17 mouse cellular contexts compared by ENCODE assay signal in the genomic region with DNA sequence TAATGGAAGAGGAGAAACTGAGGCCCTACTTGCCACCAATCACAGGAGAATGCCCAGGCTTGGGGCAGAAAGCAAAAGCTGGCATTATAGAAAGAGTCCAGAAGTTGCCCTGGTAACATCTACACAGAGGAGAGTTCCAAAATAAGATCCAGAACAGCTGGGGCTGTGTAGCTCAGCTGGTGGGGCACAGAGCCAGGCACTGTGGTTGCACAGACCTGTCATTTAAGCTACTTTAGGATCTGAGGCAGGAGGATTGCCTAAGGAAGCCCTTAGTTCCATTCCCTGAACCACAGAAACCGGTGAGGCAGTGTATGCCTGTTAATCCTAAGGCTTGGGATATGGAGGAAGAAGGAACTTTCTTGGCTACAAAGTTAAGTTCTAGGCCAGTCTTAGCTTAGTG.
A peak's percentile ranks its signal among the peaks of the same experiment; 100 is the strongest.
DNase-seq lines count a peak whose midpoint lies in the region; ATAC-seq and TF ChIP-seq lines count a peak whose summit lies in the region.
"Had no signal": no experiment of that assay in that cellular context is flagged by ENCODE, and none has a peak within 500 bp of the region (broad histone marks: within the 10 kb centered on the region; RNA-seq: fewer than 3 reads in every experiment).

No protein-coding gene starts in this region.

- no peak for TF ChIP-seq CTCF in heart, postnatal 0 days (IDR thresholded peaks at IDR 0.05; ENCODE audit: low read depth)

- no peaks in the 10 kb centered on the region for H3K27me3 ChIP-seq in embryonic facial prominence, embryonic 14.5 days (replicated peaks; ENCODE audit: control insufficient read depth, insufficient read depth, low read length)
- H3K27me3 ChIP-seq in embryonic facial prominence, embryonic 10.5 days (replicated peaks; ENCODE audit: low read depth, poor library complexity, severe bottlenecking): no peaks in the 10 kb centered on the region
- no peaks in the 10 kb centered on the region for H3K27me3 ChIP-seq in heart, postnatal 0 days (ENCODE audit: control insufficient read depth, insufficient read depth, low read length)
- H3K27me3 ChIP-seq: embryonic facial prominence, embryonic 13.5 days; forebrain, embryonic 13.5 days; heart, embryonic 12.5 days; hindbrain, embryonic 15.5 days had no signal

- no peak for TF ChIP-seq EP300 in heart, postnatal 0 days (IDR thresholded peaks at IDR 0.05; ENCODE audit: low read depth)

- intact Hi-C loops in heart, postnatal 14 days (cut with DNase I): no loop called here

- H3K4me2 ChIP-seq in embryonic facial prominence, embryonic 14.5 days (ENCODE audit: low read depth, low read length): no peak overlapping the region
- H3K4me2 ChIP-seq in heart, postnatal 0 days (ENCODE audit: low read depth, low read length): no peak overlapping the region
- H3K4me2 ChIP-seq: embryonic facial prominence, embryonic 13.5 days; forebrain, embryonic 13.5 days; heart, embryonic 12.5 days; hindbrain, embryonic 15.5 days had no signal

- no peak overlapping the region for H3K4me3 ChIP-seq in embryonic facial prominence, embryonic 14.5 days (ENCODE audit: low read depth, low read length)
- no peak overlapping the region for H3K4me3 ChIP-seq in embryonic facial prominence, embryonic 10.5 days
- no peak overlapping the region for H3K4me3 ChIP-seq in heart, postnatal 0 days (ENCODE audit: low read depth, low read length)
- H3K4me3 ChIP-seq: embryonic facial prominence, embryonic 13.5 days; forebrain, embryonic 13.5 days; heart, embryonic 12.5 days; hindbrain, embryonic 15.5 days had no signal

- H3K4me1 ChIP-seq in embryonic facial prominence, embryonic 14.5 days (ENCODE audit: control insufficient read depth, insufficient read depth, low read length): peaks cover 6% of the 10 kb centered on the region
- H3K4me1 ChIP-seq in embryonic facial prominence, embryonic 10.5 days: peaks cover 34% of the 10 kb centered on the region
- H3K4me1 ChIP-seq in heart, postnatal 0 days (ENCODE audit: control insufficient read depth, insufficient read depth): peaks cover 67% of the 10 kb centered on the region

- 66% methylated on average over 1 of the region's 1 CpGs for WGBS in embryonic facial prominence, embryonic 14.5 days
- 94% methylated on average over 1 of the region's 1 CpGs for WGBS in embryonic facial prominence, embryonic 10.5 days
- 84% methylated on average over 1 of the region's 1 CpGs for WGBS in heart, postnatal 0 days

- no peak overlapping the region for H3K9ac ChIP-seq in embryonic facial prominence, embryonic 14.5 days (ENCODE audit: low read depth, low read length)
- H3K9ac ChIP-seq in heart, postnatal 0 days (replicated peaks; ENCODE audit: low read depth, low read length): no peak overlapping the region
- H3K9ac ChIP-seq: embryonic facial prominence, embryonic 13.5 days; forebrain, embryonic 13.5 days; forebrain, postnatal 0 days; heart, embryonic 12.5 days; hindbrain, embryonic 15.5 days had no signal

- H3K27ac ChIP-seq in embryonic facial prominence, embryonic 14.5 days (replicated peaks; ENCODE audit: low read depth, low read length): no peak overlapping the region
- H3K27ac ChIP-seq in embryonic facial prominence, embryonic 10.5 days (replicated peaks): no peak overlapping the region
- peak overlapping the region; percentile 8; the same call in 1 of the 2 replicates for H3K27ac ChIP-seq in heart, postnatal 0 days (ENCODE audit: low read depth)
- H3K27ac ChIP-seq: embryonic facial prominence, embryonic 13.5 days; forebrain, embryonic 13.5 days; hindbrain, embryonic 15.5 days had no signal

- no peaks in the 10 kb centered on the region for H3K36me3 ChIP-seq in embryonic facial prominence, embryonic 14.5 days (ENCODE audit: control insufficient read depth, insufficient read depth, low read length)
- peaks cover 30% of the 10 kb centered on the region for H3K36me3 ChIP-seq in embryonic facial prominence, embryonic 10.5 days (replicated peaks)
- 0 out of 2 replicates have a peak, but pooled peaks cover 3% of the 10 kb centered on the region for H3K36me3 ChIP-seq in heart, postnatal 0 days (replicated peaks; ENCODE audit: control insufficient read depth, insufficient read depth, low read length)
- H3K36me3 ChIP-seq: embryonic facial prominence, embryonic 13.5 days; heart, embryonic 12.5 days; hindbrain, embryonic 15.5 days had no signal

- DNase-seq in embryonic facial prominence, embryonic 14.5 days (ENCODE audit: low spot score): peak; percentile 44
- DNase-seq in embryonic facial prominence, embryonic 10.5 days (ENCODE audit: low spot score): no peak
- no peak for DNase-seq in heart, postnatal 0 days (ENCODE audit: low spot score)
- no peak for DNase-seq in heart, postnatal 14 days
- DNase-seq in 3134 (ENCODE audit: extremely low read depth, insufficient read length, low spot score): peak; percentile 40
- peak; percentile 66 for DNase-seq in adipocyte (ENCODE audit: low spot score)
- DNase-seq in thymus, postnatal 10 days (ENCODE audit: low spot score in 2 of 2): no peak
- DNase-seq: adrenal gland, postnatal 14 days; cerebellum, adult 11-12 months; cerebellum, adult 9-10 months; cerebellum, postnatal 25 days; forebrain, postnatal 0 days had no signal

- no peaks in the 10 kb centered on the region for H3K9me3 ChIP-seq in embryonic facial prominence, embryonic 14.5 days (ENCODE audit: control insufficient read depth, low read length)
- H3K9me3 ChIP-seq in embryonic facial prominence, embryonic 10.5 days: no peaks in the 10 kb centered on the region
- no peaks in the 10 kb centered on the region for H3K9me3 ChIP-seq in heart, postnatal 0 days (replicated peaks; ENCODE audit: control insufficient read depth, low read length)
- H3K9me3 ChIP-seq: embryonic facial prominence, embryonic 13.5 days; forebrain, embryonic 13.5 days; heart, embryonic 12.5 days; hindbrain, embryonic 15.5 days had no signal

- ATAC-seq in embryonic facial prominence, embryonic 14.5 days (ENCODE audit: low read depth): no peak; the same call in 1 of the 2 replicates
- no peak for ATAC-seq in heart, postnatal 0 days (ENCODE audit: insufficient read depth, low read depth)
- ATAC-seq: forebrain, embryonic 13.5 days; forebrain, postnatal 0 days; intestine, embryonic 16.5 days had no signal

Comparison
In these comparisons a context has a peak if more than half of its experiments do, and no peak if none do; other contexts are left out.
1. DNase-seq: peak in embryonic facial prominence, embryonic 14.5 days (single experiment), 3134 (single experiment) and adipocyte (single experiment); none in embryonic facial prominence, embryonic 10.5 days (single experiment), heart, postnatal 0 days (single experiment), heart, postnatal 14 days (0 of 2) and thymus, postnatal 10 days (0 of 2).